Mouse (Mus musculus) embryo, embryonic 9.5 days (tissue): ENCODE measurements at regions not wholly inside any gene's neighbourhood (a gene's known extent, or its start where the extent isn't known, plus 50 kb on each side); places are given as distances from the start of the nearest gene placed in this dataset.
"Not testable (repeated sequence)": the region's sequence is repeated elsewhere in the genome, so short reads cannot be mapped to it uniquely, and the experiment has no call there.

Source experiments
- DNase-seq: peaks from one replicate; pipeline ENCODE4 v3.0.0-alpha.2; 2017; ENCODE audit errors: extremely low spot score

DNA sequence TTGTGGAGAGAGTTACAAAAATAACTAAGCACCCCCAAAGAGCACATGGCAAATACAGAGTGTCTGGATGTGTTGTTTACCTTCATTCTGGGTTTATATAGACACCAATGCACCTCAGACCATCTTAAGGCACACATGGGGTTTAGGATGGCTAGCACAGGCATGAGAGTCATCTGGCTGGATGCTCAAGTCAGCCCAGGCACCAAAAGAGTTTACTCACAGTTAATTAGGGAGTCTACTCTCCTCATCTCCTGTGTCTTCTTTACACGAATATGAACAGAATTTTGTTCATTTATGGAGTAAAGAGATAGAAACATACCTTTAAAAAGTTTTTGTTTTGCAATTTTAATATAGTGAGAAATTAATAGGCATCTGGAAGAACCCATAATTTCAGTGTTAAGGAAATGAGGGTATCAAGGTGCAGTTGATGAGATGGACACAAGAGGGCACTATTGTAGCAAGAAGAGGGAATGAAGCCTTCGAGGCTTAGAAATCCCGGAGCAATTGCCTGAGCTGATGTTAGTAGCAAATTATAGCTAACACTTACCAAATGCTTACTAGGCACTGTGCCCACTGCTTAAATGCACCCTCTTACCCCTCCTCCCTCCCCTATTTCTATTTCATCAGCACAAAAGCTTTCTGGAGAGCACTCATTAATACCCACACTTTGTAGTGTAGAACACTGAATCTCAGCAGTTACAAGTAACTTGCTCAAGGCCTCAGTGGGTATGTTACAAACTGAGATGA, 174.6 kb downstream of the Eepd1 start:
- peak; percentile 48 for DNase-seq

- DNase-seq = peak; percentile 2
Observed at GRCm38 (mm10) chr9:25656534-25656933, 175.2 kb downstream of the Eepd1 start.

GRCm38 (mm10) chr9:25683635-25684333, 202.4 kb downstream of the Eepd1 start:
- DNase-seq = no peak

DNA sequence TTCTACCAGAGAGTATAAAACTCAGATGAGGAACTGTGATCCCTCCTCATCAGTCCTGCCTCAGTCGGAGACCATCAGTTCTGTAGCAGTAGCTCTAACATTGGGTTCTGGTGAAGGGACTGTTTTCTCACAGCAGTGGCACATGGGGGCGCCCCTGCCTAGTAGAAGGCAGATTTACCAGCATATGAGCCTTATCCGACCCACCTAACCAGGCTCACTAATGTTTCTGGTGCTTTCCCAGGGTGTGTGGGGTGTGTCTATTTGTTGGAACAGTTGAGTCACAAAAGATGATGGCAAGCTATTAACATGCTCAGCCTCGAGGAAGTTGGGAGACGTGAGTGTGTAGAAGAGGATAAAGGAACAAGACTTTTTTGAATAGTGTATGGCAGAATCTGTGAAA, 212.3 kb downstream of the Eepd1 start:
- DNase-seq = peak; percentile 41

DNA sequence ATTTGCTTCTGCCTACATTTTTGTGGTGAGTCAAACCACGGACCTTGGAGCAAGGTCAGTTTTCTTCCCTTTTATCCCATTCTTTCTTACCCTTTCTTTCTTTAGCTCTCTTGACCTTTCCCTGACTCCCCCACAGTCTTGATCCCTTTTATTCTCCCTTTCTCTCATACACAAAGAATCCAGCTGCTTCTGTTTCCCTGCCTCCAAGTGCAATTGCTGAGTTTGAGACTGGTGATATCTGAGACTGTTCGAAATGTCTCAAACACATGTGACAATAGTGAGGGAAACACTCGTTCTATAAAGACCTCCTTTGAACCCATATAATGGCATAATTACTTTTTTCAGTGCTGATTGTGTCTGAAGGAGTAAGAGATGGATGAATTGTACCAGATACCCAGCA, 213.7 kb downstream of the Eepd1 start:
- peak; percentile 39 for DNase-seq

GRCm38 (mm10) chr9:25713636-25714035, 232.3 kb downstream of the Eepd1 start:
- no peak for DNase-seq

DNA sequence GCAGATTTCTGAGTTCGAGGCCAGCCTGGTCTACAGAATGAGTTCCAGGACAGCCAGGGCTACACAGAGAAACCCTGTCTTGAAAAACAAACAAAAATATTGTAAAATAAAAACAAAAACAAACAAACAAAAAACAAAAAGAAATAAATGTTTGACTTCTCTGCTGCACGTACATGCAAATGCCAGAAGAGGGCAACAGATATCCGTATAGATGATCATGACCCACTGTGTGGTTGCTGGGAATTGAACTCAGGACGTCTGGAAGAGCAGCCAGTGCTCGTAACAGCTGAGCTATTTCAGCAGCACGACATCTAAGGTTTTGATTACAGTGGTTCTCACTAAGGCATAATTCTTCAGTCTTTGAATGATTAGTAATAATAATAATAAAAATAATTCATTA, 262.8 kb downstream of the Eepd1 start:
- no peak for DNase-seq

- no peak for DNase-seq
Observed at GRCm38 (mm10) chr9:25751138-25751537, 269.8 kb downstream of the Eepd1 start.

GRCm38 (mm10) chr9:25773899-25774298, 292.6 kb downstream of the Eepd1 start:
- no peak for DNase-seq

DNA sequence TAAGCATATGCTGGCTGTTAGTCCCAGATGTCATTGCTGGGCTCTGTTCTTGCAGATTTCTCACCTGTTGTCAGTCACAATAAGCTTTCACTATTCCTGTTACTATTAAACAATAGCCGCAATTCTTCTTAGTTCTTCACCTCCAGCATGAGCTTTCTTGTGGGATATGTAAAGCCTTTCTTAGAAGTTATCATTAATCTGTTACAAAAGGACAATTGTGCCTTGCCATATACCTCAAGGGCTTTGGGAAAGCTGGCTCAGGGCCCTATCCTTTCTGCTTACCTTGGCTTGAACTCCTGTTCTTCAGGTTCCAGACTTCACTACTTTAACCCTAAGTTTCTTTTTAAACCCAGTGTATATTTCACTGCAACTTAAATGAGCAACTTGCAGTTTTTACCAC, 301.3 kb downstream of the Eepd1 start:
- DNase-seq = no peak

- DNase-seq = no peak
Observed at GRCm38 (mm10) chr9:25795142-25795910, 314.0 kb downstream of the Eepd1 start.

DNA sequence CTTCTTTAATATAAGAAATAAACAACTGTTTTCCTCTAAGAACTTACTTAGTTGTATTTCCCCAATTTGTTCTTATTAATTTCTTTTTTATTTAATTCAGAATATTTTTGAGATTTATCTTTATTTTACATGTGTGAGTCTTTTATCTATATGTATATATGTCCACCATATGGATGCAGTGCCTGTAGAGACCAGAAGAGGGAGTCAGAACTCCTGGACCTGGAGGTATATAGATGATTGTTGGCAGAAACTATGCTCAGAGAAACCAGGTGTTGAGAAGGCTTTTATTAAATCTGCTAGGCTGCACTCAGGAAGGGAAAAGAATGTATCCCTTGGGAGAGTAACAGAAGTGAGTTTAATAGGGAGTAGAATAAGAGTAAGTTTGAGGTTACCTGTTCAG, 328.2 kb downstream of the Eepd1 start:
- no peak for DNase-seq

- DNase-seq = no peak
Observed at GRCm38 (mm10) chr9:25833295-25833694, 351.9 kb downstream of the Eepd1 start.

GRCm38 (mm10) chr9:25849914-25850313, 368.6 kb downstream of the Eepd1 start:
- not testable (repeated sequence) for DNase-seq

GRCm38 (mm10) chr9:25850608-25851007, 369.3 kb downstream of the Eepd1 start:
- DNase-seq = not testable (repeated sequence)

- DNase-seq = no peak
Observed at GRCm38 (mm10) chr9:25854545-25854944, 373.2 kb downstream of the Eepd1 start.

DNA sequence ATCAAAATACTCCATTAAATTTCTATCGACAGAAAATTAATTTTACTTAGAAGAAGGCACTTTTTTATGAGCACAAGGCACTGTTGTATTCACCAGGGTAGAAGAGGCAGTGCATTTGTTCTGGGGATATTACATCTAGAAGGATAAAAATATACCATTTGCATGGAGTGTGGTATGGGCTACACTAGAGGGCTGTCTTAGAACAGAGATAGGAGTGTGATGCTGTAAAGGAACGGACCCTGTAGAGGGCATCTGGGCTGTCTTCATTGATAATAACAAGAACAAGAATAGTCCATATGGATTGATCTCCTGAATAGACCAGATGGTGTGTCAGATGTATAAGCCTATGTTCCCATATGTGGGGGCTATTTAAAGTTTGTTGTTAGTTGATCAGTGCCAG, 388.9 kb downstream of the Eepd1 start:
- no peak for DNase-seq

- no peak for DNase-seq
Observed at GRCm38 (mm10) chr9:25896333-25896905, 415.1 kb downstream of the Eepd1 start.
